Comparison of ENCODE assay signal across 16 mouse cellular contexts in genomic region chr3:56590071-56590470, GRCm38 (mm10).
DNase-seq lines count a peak whose midpoint lies in the region; ATAC-seq lines count a peak whose summit lies in the region.
"Had no signal": no experiment of that assay in that cellular context is flagged by ENCODE, and none has a peak within 500 bp of the region (broad histone marks: within the 10 kb centered on the region; RNA-seq: fewer than 3 reads in every experiment).

No protein-coding gene starts in this region.

- 78% methylated on average over 6 of the region's 6 CpGs for WGBS in hindbrain, embryonic 14.5 days
- 69% methylated on average over 6 of the region's 6 CpGs for WGBS in hindbrain, embryonic 16.5 days

- no peak overlapping the region for H3K9ac ChIP-seq in hindbrain, embryonic 14.5 days
- H3K9ac ChIP-seq in hindbrain, embryonic 16.5 days (ENCODE audit: low read depth, low read length), result no peak overlapping the region
- H3K9ac ChIP-seq: embryonic facial prominence, embryonic 13.5 days; limb, embryonic 13.5 days had no signal

- no peaks in the 10 kb centered on the region for H3K9me3 ChIP-seq in hindbrain, embryonic 14.5 days (ENCODE audit: control insufficient read depth, low read length)
- H3K9me3 ChIP-seq in hindbrain, embryonic 16.5 days (ENCODE audit: control insufficient read depth, low read length), result no peaks in the 10 kb centered on the region
- H3K9me3 ChIP-seq: embryonic facial prominence, embryonic 13.5 days; limb, embryonic 13.5 days had no signal

- ATAC-seq in hindbrain, embryonic 14.5 days (ENCODE audit: low FRiP score), result no peak
- ATAC-seq in hindbrain, embryonic 16.5 days, result no peak
- ATAC-seq in CD4-positive, CD25-positive, alpha-beta regulatory T cell, adult 4 months, result no peak
- ATAC-seq: midbrain, embryonic 16.5 days had no signal

- no peak overlapping the region for H3K4me3 ChIP-seq in hindbrain, embryonic 14.5 days (replicated peaks; ENCODE audit: low read length)
- no peak overlapping the region for H3K4me3 ChIP-seq in hindbrain, embryonic 16.5 days (ENCODE audit: low read length)
- H3K4me3 ChIP-seq: embryonic facial prominence, embryonic 13.5 days; limb, embryonic 13.5 days had no signal

- no peaks in the 10 kb centered on the region for H3K36me3 ChIP-seq in hindbrain, embryonic 14.5 days (replicated peaks; ENCODE audit: control insufficient read depth, insufficient read depth)
- H3K36me3 ChIP-seq in hindbrain, embryonic 16.5 days (ENCODE audit: control insufficient read depth, insufficient read depth, low read length), result no peaks in the 10 kb centered on the region
- H3K36me3 ChIP-seq: embryonic facial prominence, embryonic 13.5 days; limb, embryonic 13.5 days had no signal

- no peaks in the 10 kb centered on the region for H3K4me1 ChIP-seq in hindbrain, embryonic 14.5 days (replicated peaks; ENCODE audit: control insufficient read depth, insufficient read depth, low read length)
- H3K4me1 ChIP-seq in hindbrain, embryonic 16.5 days (ENCODE audit: control insufficient read depth, insufficient read depth, low read depth, low read length), result no peaks in the 10 kb centered on the region
- H3K4me1 ChIP-seq: limb, embryonic 13.5 days had no signal

- H3K27me3 ChIP-seq in hindbrain, embryonic 14.5 days (ENCODE audit: control insufficient read depth, insufficient read depth, low read length), result no peaks in the 10 kb centered on the region
- H3K27me3 ChIP-seq in hindbrain, embryonic 16.5 days (replicated peaks; ENCODE audit: control insufficient read depth, insufficient read depth, low read length), result no peaks in the 10 kb centered on the region
- H3K27me3 ChIP-seq: embryonic facial prominence, embryonic 13.5 days; limb, embryonic 13.5 days had no signal

- peak; percentile 29 to 46 for DNase-seq in cerebellum, postnatal 10 days
- no peak for DNase-seq in cerebellum, adult 18-20 months
- DNase-seq in hindbrain, embryonic 14.5 days (ENCODE audit: low spot score), result peak; percentile 18
- DNase-seq in frontal cortex, postnatal 36 days (ENCODE audit: low spot score in 2 of 2), result peak; percentile 8 to 36
- DNase-seq in right cerebral cortex, postnatal 36 days (ENCODE audit: low spot score in 2 of 2), result peak; percentile 6 to 19
- DNase-seq in adrenal gland, postnatal 36 days, result no peak
- DNase-seq: cerebellum, postnatal 36 days; lung, adult 18-20 months; thymus, adult 18-20 months had no signal

- H3K27ac ChIP-seq in hindbrain, embryonic 14.5 days, result no peak overlapping the region
- no peak overlapping the region for H3K27ac ChIP-seq in hindbrain, embryonic 16.5 days (ENCODE audit: low read depth, low read length)
- H3K27ac ChIP-seq: embryonic facial prominence, embryonic 13.5 days; kidney, postnatal 0 days; limb, embryonic 13.5 days; macrophage had no signal

- no peak overlapping the region for H3K4me2 ChIP-seq in hindbrain, embryonic 14.5 days (replicated peaks)
- no peak overlapping the region for H3K4me2 ChIP-seq in hindbrain, embryonic 16.5 days (ENCODE audit: low read length)
- H3K4me2 ChIP-seq: embryonic facial prominence, embryonic 13.5 days; limb, embryonic 13.5 days had no signal

Comparison
In these comparisons a context has a peak if more than half of its experiments do, and no peak if none do; other contexts are left out.
1. DNase-seq: peak in cerebellum, postnatal 10 days (2 of 2), hindbrain, embryonic 14.5 days (single experiment), frontal cortex, postnatal 36 days (2 of 2) and right cerebral cortex, postnatal 36 days (2 of 2); none in cerebellum, adult 18-20 months (0 of 2) and adrenal gland, postnatal 36 days (0 of 2).